Mouse (Mus musculus) layer of hippocampus, adult 9-10 months (tissue): ENCODE results near the gene Hsd17b3.
A peak's percentile ranks its signal among the peaks of the same experiment; 100 is the strongest.
"Not testable (repeated sequence)": the region's sequence is repeated elsewhere in the genome, so short reads cannot be mapped to it uniquely, and the experiment has no call there.

Experiments used
- DNase-seq: peaks from one replicate; pipeline ENCODE4 v3.0.0; 2022; ENCODE audit warnings: low spot score

Hsd17b3 gene

DNA sequence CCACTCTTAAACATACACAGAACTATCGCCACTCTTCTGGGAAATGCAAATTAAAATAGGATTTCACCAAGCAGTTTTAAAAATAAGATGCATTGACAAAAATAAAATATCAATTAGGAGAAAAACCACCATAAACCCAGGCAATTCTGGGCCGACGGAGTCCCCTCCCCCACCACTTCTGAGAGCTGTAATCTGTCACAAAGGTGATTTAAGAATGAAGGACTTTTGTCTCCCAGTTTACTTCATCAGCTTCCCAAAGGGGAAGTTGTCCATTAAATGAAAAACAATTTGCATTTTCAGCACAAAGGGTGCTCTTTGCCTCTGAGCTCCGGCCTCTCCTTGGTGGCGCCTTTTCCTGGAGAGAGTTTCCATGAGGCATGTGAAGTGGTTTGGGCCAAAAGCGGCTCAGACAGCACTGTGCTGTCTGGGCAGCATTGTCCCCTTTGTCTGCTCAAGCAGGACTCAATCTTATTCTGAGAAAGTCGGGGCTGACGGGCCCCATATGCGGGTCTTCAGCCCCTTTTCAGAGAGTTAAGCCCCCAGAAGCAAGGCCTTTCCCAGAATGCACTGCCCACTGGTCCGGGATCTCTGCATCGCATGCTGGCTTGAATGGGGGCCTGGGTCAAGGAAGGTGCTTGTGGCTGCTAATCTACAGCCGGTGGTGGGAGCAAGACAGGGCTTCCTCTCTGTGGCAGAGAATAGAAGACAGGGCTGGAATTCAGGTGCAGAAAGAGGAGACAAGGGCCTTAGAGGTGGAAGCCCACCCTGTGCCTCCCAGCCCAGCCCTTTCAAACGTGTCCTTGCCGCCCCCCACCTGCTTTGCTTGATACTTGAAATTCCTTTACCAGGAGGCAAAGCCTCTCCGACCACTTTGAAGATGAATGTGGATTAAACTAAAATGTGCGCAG is 7.8 kb downstream of the Hsd17b3 start:
- DNase-seq: no peak

DNA sequence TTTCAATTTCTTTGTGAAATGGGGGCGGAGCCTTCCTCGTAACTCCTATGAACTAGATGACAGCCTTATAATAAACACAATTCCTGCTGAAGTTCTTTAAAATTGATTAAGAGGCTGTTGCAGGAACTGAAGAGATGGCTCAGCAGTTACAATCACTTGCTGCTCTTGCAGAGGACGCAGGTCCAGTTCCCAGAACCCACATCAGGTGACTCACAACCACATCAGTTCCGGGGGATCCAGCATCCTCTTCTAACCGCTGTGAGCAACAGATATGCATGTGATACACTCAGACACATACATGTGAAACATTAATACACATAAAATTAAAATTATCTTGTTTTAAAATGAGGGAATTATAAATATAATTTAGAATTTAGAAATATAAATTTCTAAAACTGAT is 11.4 kb downstream of the Hsd17b3 start:
- no peak for DNase-seq

DNA sequence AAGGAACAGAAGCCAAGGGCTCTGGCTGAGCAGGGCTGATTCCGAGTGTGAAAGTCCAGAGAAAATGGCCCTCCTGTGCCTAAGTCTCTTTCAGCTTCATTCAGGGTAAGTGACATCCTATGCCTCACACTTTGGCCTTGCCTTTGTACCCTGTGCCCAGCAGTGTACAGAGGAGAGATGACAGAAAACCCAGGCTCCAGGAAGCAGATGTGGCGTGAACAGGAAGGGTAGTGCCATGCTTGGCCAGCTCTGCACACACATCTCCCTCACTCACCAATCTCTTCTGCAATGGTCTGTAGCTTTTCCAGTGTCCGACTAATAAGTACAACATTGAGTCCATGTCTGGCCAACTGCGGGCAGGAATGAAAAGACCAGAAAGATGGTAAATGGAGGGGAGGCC is 13.0 kb downstream of the Hsd17b3 start:
- DNase-seq: no peak

DNA sequence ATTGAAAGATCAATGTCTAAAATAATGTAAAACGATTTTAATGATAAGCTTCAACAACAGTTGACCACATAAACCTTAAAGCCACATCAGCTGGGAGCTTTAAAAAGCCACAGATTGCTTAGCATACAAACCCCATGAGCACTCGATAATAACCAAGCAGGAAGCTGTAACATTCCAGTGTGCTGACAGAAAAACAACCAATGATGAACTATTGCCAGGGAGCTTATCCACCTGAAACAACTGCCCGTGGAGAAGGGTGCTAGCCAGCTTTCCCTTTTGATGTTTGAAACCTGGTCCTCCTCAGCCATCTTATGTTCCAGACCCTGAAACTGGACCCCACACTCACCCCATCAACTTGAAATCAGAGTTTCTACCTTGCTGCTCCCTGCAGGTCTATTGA is 22.4 kb downstream of the Hsd17b3 start:
- no peak for DNase-seq

DNA sequence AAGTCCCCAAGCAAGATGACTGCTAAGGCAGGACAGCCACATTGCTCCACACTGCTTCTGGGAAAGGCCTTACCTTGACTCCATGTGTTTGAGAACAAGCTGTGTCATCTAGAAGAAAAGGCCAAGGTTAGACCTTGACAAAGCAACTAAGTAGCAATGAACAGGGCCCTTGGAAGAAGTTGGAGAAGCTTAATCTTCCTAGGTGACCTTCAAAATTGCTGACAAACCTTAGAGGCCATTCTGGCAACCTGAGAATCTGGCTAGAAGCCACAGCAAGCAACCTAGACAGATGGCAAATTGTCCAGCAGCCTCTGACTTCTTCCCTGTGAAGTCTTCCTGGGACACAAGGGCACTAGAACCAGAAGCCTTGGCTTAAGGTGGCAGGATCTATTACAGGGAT is 24.8 kb downstream of the Hsd17b3 start:
- DNase-seq: no peak

DNA sequence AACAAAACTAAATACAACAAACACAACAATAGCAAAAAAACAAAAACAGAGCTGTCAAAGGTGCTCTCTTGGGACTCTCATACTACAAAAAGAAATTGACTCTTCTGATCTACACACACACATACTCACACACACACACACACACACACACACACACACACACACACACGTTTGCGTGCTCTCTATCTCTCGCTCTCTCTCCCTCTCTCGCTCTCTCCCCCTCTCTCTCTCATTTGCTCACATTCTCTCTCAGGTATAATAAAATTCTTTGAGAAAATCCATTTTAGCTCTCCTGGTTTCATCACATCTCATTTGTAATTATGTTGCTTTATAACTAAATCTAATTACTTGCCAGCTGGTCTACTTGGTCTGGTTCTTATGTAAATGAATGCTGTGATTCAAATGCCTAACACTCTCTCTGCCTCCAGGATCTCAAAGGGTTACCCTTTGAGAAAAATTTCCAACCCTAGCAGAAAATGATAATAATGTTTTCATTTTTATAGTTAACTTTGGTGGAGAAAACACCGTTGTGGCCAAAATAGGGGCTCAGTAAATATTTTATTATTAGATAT is 28.0 kb downstream of the Hsd17b3 start:
- no peak for DNase-seq

DNA sequence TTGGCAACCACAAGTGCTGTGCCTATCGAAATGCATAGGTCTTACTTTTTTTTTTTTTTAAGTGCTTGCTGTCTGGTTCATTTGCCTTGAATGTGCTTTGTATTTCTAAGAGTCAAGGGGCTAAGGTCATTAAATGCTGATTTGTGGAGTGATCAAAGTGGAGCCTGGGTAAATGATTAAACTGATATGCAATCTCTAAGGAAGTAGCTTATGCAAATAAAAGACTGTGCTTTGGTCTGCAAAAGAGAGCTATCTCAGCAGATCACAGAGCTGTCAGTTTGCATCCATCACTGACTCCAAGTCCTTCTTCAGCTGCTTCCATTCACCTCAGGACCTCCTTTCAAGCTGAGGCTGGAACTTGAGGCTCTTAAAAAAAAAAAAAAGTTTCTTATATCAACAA is 35.1 kb downstream of the Hsd17b3 start:
- no peak for DNase-seq

DNA sequence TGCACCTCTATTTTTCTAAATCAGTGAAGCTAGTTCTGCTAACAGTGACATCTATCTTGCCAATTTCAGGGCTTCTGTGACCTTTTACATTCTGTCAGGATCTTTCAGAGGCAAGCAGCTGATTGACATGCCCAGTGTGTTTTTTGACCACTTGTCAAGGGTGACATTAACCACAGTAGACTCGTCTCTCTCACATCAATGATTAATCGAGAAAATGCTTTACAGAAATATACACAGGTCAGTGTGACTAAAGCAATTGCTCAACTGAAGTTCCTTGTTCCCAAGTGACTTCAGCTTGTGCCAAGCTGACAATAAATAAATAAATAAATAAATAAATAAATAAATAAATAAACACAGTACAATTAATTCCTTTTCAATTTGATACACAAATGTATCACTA is 36.7 kb downstream of the Hsd17b3 start:
- not testable (repeated sequence) for DNase-seq

DNA sequence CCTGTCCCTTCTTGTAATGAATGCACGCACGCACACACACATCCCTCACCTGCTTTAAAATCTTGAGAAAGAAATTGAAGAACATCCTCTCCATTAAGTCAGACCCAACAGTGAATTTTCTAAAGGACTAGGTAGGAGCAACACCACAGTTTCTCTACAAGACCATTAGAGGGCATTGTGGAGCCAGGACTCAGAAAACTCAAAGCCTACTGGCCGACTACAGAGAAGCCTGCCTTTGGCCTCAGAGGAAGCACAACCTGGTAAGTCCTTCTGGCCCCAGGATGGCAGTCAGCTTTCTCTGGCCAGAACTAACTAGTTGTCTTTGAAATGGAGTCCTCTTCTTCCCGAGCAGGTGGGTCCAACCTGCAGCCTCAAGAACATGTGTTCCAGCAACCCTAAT is 38.1 kb downstream of the Hsd17b3 start:
- DNase-seq: no peak

DNA sequence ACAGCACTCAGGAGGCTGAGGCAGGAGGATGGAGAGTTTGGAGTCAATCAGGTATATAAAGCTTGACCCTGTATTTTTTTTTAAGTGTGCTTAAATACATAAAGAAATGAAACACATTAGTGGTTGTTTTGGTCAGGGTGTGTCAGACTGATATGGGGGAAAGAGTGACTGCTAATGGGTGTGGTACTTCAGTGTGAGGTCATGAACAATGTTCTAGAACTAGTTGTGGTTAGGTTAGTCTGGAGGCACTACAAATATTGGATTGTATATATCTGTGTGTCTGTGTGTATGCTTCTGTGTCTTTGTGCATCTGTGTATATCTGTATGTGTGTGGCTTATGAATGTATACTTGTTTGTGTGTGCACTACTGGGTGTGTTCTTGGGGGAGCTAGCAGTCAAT is 39.5 kb downstream of the Hsd17b3 start:
- no peak for DNase-seq

DNA sequence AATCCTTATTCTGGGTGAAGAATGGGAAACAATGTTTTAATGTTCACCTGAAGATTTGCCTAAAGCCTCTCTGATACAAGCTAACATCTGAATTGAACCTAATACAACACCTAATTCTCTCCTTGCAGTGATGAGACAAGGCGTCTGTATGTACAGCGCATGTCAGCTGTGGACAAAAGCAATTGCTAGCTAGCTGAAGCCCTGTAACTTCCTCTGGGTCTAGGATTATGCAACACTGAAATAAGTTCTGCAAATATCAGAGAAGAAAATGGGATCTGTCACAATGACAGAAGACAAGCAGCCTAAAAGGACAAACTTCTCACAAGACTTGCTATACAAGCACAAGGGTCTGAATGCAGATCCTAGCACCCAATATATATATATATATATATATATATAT is 40.6 kb downstream of the Hsd17b3 start:
- no peak for DNase-seq

DNA sequence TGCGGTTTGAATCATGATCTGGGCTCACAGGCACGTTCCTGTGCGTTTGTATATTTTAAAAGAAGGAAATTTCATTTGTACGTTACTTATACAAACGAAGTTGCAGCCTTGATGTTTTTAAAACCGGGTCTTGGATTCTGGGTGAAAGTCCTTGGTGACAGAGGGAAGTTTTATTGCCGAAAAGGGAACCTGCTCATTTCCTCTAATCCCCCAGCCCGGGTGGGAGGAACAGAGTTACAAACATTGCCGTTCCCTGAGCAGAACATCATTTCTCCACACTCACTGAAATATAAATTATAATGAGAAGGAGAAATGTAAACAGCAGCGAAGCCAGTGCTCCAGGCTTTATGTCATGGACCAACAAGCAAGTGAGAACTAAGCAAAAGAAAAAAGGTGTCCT is 49.1 kb downstream of the Hsd17b3 start:
- DNase-seq: no peak

DNA sequence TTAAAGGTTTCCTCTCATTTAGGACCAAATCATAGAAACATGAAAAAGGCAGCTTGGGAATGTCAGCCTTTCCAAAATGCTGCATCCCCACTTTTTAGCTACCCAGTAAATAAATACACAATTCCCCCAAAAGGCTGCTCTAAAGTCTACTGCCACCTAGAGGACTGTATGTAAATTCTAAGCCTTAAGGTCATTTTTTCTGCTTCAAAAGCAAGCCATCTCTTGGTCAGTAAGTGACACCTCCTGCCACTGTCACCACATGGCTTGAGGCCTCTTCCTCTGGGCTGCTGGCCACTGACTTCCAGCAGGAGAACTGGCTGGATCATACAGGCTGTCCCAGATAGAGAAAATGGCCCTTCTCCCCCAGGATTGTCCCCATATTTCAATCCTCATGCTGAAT is 50.9 kb downstream of the Hsd17b3 start:
- DNase-seq: no peak

DNA sequence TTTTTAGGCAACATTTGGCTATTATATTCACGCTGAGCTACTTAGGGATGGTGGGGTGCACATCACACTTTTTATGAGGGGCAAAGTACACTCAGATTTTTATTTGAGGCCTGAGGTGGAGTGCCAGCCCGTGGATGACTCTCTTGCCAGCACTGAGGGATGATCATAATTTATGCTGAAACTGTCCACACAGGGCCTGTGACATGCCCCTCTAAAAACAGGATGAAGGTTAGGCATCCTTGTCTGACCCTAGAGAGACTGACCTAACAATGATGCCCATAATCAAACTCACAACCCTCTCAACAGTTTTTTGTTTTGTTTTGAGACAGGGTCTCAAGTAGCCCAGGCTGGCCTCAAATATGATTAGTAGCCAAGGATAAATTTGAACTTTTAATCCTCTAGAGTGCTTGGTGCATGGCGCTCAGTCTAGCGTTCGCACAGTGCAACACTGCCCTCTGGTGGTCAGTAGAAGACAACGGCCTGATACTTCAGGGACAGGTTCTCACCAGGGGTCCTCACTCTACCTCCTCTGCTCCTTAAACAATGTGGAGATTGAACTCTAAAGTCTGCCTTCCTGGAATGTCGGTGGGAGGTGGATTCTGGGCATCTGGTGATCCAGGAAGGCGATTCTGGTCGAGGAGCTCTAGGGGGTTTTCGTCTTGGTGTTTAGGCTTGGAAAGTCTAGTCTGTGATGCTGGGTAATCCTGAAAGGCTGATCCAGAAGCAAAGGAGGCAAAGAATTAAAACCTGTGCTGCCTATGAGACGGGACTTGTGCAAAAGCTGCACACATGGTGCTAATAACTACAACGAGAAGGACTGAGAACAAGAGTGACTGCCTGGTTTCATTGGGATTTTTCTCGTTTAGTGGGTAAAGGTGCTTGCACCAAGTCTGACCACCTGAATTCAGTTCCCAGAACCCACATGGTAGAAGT is 52.7 kb downstream of the Hsd17b3 start:
- no peak for DNase-seq

DNA sequence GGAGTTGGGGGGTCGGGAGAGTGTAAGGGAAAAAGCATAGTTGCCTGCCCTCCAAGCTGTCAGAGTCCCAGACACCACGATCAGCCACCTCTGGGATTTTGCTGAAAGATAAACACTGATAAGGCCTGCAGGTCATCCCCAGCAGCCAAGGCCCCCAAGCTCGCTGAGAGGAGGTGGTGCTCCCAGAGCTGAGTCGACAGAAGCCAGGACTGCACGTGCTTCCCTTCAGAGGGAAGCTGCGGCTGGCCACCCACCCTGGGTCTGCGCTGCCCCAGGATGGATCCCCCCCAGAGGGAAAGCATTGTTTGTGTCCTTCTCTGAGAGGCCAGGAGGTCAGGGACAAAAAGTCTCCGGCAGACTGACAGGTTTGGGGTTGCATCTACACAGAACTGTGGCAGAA is 54.0 kb downstream of the Hsd17b3 start:
- DNase-seq: no peak

DNA sequence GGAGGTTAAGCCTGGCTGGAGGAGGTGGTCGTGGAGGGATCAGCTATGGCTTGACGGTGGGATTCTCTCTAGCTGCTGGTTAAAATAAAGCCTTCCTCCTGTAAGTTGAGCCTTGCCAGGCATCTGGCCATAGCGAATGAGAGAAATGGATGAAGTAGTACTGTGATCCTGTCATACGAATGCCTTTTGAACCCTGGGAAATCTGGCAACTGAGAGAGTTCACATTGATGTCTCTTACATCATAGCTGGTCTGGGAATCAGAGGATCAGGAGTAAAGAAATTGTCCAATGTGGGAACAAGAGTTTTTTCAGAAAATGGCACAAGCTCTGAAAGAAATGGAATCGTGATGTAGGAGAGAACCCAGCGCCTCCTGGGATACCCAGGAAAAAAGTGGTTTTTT is 55.1 kb downstream of the Hsd17b3 start:
- no peak for DNase-seq

DNA sequence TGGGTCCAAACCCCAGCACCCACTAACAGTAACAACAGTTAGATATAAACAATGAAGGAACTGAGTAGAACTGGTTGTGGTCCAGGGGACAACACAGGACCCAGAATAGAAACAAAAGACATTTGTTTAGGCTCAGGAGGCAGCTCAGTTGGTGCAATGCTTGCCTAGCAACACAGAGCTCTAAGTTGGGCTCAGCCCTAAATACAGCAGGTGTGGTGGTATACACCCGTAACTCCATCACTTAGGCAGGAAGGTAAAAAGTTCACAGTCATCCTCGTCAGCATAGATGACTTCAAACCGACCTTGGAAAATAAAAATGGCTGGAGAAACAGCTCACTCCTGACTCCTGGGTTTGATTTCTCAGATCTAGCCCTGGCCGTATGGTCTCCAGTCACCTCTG is 55.8 kb downstream of the Hsd17b3 start:
- no peak for DNase-seq

DNA sequence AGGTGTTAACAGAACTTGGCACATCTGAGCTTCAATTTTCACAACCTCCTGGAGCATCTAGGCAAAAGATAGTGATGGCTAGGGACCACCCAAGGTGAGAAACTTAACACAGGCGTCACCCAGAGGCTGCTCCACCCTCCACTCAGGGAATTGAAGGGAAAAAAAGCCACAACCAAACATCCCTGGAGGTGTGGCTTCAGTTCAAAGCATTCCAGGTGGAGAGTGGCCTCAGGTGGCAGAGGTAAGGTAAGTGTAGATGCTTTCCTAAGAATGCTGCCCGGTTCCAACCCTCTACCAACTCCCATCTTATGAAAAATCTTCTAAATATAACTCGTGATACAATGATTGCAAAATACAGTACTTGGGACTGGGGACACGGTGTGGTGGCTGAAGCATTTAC is 57.8 kb downstream of the Hsd17b3 start:
- DNase-seq: no peak

DNA sequence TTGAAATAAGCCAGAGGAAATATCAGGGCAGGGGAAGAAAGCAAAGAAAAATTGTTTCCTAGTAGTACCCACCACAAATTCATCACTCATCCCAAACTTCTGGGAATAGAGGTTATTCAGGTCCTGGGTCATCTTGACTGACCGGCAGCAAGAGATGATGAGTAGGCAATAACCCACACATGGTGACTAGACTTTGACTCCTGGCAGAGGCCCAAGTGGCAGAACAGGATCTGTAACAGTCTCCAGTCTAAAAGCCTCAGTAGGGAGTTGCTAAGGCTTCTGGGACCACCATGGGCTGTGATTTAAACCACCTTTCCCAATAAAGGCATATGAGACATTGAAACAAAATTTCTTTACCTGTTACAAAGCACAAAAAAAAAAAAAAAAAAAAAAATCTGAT is 58.2 kb downstream of the Hsd17b3 start:
- DNase-seq: no peak

DNA sequence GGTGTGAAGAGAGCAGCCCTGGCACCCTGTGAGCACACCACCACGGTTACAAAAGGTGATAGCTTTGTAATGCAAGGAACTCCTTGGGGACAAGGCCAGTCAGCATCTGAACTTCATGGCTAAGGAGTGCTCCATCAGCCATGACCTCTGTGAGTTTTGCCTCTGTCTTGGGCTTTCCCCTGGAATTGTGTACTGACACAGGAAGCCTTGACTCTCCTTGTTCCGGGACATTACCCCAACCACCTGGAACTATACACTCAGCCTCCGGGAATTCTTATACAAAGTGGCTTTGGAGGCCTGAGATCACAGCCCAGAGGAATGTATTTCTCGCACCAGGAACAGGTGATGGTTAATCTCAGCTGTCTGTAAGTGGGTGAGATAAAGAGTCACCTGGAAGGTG is 64.2 kb downstream of the Hsd17b3 start:
- no peak for DNase-seq

DNA sequence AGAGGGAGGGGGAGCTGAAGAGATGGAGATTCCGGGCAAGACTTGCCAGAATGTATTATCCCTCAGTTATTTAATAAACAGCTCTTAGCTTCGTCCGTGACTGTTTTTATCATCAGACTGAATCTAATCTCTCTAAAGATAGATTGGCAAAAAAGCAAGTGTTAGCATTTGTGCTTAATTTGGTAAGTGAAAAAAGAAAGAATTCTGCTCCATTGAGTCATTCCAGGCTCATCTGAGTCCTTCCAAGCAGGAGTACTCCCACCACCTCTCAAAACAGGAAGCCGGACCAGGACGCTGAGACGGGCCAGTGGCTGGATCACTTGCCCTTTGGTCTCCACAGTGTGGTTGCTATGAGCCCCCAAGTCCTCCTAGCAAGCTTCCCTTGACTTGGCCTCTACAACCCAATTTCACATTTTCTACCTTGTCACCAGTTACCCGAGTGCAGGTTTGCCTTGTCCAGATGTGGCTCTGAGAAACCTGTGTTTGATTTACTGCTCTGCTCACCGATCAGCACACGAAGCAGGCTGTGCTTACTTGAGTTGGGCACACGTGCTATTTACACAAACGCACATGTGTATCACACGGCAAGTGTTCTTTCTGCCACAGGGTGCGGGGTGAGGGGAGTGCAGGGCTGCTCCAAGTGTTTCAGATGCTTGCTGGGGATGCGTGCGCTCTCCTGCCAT is 66.1 kb downstream of the Hsd17b3 start:
- DNase-seq: no peak

DNA sequence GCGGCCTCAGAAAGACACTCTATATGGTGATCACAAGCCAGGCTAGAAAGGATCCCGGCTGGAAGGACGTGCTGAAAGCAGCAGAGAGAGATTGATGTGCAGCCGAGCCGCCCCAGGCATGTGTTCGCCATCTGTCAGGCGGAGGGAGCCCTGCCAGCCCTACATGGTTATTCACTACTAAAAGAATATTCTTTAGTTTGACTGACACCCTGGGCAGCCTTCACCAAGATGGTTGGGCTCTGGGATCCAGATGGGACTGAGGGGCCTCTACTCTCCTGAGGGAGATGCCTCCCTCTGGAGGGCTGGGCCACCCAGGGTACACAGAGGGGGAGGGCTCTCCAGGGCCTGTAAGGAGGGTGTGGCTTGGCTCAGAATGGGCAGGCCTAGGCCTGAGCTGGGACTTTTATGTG is 68.1 kb downstream of the Hsd17b3 start:
- DNase-seq: peak; percentile 72
